Mouse (Mus musculus): ENCODE results near the gene Echs1. TPM values are rescaled to one million over a fixed set of nuclear protein-coding genes. Genes with fewer than 3 reads are reported as not detected.
"Not testable (repeated sequence)": the region's sequence is repeated elsewhere in the genome, so short reads cannot be mapped to it uniquely, and the experiment has no call there.

Gene Echs1
- 100 to 1,000 TPM; 240 to 272 TPM for total RNA-seq (2021)

DNA sequence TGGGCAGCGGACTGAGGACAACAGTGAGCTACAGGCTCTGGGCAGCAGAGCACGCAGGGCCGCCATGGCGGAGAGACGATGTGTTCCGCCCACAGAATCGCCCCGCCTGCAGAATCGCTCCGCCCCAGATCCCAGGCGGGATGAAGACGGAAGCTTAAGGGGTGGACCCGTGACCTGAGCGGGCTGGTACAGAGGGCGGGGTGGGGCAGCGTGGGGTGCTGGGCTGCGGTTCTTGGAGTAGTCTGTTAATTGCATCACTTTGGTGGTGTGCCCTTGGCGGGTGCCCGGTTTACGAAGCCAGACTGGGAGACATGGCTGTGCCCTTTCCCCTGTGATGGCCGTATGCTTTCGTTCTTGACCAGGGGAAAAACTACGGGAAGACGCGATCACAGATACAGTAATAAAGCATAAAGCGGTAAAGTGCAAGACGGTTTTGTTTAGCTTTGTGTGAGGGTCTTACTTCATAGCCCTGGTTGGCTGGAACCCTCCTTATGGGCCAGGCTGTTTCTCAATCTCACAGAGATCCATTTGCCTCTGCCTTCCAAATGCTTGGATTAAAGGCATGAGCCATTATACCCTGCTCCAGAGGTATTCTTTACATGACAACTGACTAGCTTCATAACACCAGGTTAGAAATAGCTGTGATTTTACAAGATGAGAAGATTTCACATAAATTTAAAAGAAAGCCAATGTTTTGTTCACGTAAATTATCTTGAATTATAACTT, at the start of gene Echs1:
Echs1 (minus strand) TSS at position 148 of the 726 bp plus-strand sequence.
- DNase-seq, result peak; percentile 93 to 94
- intact Hi-C loops (cut with DNase I), result no loop called here

DNA sequence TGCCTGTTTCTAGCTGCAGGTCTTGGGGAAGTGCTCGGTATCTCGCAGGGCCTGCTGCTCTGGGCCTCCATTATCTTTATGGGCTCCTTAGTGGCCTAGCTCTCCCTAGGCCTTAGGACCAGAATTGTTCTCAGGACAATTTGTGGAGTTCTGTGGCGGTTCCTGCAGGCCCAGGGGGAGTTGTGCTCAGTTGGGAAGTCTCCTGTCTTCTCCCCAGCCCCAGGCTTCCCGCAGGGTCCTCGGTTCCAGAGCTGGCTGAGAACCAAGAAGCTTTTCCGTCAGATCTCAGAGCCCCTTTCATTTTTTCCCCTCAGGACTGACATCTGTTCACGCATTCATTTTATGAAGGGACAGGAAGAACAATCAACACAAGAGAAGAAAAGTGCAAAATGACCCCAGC, 48.4 kb upstream of the Echs1 start, which contains the start of gene Olfr522:
Olfr522 (minus strand) TSS at position 101 of the 400 bp plus-strand sequence.
- intact Hi-C loops (cut with DNase I), result no loop called here
- no peak for DNase-seq

DNA sequence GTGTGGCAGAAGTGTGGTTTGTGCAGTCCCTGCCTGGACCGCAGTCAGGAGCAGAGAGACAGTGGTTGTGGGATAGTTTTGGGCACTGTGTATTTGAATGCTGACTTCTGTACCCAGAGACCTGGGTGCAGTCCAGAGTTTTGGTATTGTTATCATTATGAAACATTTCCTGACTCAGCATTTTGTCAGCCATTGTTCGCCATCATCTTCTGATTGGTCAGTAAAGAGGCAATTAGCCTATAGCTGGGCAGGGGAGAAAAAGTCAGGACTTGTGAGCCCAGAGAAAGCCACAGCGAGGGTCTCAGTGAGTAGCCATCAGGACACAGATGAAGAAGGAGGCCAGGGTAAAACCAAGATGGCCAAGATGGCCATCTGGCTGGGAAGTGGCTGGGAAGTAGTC, 44.1 kb upstream of the Echs1 start:
- intact Hi-C loops (cut with DNase I), result no loop called here
- no peak for DNase-seq

DNA sequence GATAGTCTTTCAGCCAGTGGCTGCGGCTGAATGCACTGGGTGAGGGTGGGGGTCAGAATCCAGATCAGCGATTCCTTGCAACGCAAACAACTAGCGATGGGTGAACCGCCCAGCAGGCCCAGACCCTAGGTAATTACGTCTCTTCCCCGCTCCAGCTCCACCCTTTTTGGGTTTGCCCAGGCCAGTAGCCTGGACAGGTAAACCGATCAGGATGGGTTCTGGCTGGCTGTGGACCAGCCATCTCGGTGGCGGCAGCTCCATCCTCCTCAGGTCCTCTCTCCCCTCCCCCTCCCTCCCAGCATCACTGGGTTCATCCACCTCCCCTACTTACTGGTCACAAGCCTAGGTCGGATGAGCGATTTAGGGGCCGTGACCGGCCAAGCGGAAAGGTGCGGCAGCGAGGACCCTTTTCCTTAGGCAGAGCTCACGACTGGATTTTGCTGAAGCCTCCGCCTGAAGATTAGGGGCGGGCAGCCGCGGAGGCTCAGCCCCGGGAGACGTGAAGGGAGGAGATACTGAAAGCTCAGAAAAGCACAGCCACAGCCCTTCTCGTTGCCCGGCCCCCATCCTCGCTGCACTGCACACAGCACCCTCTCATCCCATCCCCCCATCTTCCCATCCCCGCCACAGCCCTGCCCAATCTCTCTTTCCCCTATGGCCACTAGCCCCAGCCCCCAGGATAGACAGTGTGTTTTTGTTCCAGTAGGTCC, 38.1 kb upstream of the Echs1 start, which contains the start of gene Sprn:
Sprn (minus strand) TSS at position 660 of the 710 bp plus-strand sequence.
- intact Hi-C loops (cut with DNase I), result no loop called here
- DNase-seq, result no peak

DNA sequence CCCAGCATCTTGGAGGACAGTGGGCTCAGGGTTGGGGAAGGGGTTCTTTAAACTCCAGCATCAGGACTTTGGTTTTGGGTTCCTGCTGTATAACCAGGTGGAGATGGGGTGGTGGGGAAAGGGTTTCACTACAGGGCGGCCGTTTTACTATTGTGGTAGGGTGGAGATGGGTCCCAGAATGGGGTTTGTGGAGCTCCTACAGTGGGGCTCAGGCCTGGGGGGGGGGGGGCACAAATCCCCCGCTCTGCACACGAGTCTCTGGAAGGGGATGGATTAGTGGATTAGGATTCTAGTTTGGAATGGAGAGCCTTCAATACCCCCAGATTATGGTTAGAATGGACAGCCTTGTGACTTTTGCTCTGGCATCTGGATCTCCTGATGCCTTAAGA, 37.5 kb upstream of the Echs1 start:
- intact Hi-C loops (cut with DNase I), result no loop called here
- no peak for DNase-seq

DNA sequence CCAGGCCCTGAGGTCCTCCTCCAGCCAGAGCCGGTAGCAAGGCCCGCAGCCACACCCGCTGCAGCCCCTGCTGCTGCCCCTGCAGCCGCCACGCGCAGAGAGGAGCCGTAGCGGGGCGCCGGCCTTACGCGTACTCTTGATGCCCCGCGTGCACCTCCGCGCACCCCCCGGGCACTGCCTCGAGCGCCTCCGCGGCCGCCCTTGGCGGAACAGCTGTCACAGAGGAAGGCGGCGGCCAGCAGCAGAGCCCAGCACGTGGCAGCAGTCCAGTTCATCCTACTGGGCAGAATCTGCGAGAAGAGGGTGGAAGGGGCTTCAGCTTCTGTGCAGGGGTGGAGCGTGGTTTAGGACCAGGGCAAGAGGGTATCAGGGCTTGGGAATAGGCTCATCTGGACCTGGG, 37.1 kb upstream of the Echs1 start:
- intact Hi-C loops (cut with DNase I), result no loop called here

DNA sequence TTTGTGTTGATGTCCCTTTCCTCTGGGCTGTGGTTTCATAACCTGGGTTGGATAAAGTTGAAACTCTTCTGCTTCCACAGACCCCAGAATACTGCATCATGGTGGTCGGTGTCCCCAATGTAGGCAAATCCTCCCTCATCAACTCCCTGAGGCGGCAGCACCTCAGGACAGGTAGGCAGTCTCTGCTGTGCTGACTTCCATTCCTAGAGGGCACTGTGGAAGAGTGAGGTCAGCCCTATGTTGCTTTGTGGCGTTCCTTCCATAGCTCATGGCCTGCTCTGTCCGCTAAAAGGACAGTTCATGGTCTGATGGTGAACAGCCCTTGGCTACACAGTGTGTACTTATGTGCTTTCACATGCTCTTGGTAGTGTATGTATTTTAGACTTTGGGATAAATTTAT, 28.3 kb upstream of the Echs1 start:
- intact Hi-C loops (cut with DNase I), result loop anchor here (5.0 kb wide), 1 partner anchor 177 kb away; no protein-coding TSS in a partner anchor
- DNase-seq, result no peak

More for the DNA sequence above, 37.1 kb upstream of the Echs1 start:
- DNase-seq, result peak; percentile 21 to 33

DNA sequence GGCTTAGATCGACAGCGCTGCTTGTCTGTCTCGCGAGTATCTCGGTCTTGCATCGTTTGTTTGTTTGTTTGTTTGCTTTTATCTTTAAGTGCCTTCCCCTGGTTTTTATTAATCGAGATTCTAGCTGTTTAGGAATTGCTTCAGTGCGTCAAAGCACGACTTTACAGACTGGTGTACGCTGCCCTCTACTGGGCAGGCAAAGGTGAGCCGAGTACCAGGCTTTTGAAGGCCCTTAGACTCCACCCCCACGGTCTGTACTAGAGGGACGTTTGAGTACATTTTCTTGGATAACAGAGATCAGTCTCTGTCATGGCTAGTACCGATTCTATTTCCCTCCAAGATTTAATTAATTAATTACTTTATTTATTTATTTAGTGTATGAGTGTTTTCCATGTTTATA, 25.1 kb upstream of the Echs1 start:
- intact Hi-C loops (cut with DNase I), result loop anchor here (1.0 to 5.0 kb wide), 2 partner anchors 63 to 174 kb away; no protein-coding TSS in a partner anchor
- DNase-seq, result peak; percentile 77 to 82

DNA sequence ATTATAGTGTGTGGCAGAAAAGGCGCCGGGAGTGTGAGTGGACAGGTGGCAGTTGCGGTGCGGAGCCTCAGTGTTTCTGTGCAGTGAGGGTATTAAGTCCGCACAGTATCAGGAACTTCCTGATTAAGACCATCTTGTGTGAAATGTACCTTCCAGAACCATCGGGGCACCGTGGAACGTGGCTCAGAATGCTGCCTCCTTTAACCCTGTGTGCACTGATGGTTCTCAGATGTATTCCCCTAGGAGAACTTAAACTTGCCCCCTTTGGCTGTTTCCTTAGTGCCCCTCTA, 21.7 kb upstream of the Echs1 start:
- DNase-seq, result no peak
- intact Hi-C loops (cut with DNase I), result no loop called here

DNA sequence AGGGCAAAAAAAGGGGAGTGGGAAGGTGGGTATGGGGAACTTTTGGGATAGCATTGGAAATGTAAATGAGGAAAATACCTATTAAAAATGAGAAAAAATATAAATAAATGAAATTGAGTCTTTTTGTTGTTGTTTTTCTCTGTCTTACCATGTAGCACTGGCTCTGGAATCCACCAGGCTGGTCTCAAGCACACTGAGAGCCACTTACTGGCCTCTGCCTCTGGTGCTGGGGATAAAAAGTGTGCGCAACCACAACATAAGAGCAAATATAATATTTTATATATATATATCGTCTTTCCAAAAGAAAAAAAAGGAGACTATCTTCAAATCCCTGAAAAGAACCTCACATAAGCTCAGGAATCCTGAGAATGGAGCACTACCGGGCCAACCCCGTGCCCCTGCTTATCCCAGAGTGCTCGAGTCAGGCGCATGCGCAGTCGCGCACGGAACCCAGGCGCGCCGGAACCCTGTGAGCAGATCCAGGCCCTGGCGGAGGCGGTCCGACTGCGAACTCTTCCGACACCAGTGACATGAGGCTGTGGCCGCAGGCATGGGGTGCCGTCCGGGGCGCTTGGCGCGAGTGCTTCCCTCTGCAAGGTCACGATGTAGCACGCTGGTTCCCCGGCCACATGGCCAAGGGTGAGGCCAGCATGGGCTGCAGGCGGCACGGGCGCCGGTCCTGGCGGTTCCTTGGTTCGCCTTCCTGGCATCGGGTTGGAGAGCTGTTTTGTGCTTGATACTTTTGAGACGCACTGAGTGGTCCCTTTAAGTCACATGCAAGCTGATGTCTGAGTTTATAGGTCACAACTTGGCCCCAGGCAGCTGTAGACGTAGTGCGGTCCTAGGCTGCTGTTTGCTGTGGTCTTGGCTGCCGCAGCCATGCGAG, 21.1 kb upstream of the Echs1 start, which contains the start of gene Mtg1:
Mtg1 (plus strand) TSS at position 430 of the 886 bp plus-strand sequence.
- intact Hi-C loops (cut with DNase I), result no loop called here
- DNase-seq, result peak; percentile 97 to 98

DNA sequence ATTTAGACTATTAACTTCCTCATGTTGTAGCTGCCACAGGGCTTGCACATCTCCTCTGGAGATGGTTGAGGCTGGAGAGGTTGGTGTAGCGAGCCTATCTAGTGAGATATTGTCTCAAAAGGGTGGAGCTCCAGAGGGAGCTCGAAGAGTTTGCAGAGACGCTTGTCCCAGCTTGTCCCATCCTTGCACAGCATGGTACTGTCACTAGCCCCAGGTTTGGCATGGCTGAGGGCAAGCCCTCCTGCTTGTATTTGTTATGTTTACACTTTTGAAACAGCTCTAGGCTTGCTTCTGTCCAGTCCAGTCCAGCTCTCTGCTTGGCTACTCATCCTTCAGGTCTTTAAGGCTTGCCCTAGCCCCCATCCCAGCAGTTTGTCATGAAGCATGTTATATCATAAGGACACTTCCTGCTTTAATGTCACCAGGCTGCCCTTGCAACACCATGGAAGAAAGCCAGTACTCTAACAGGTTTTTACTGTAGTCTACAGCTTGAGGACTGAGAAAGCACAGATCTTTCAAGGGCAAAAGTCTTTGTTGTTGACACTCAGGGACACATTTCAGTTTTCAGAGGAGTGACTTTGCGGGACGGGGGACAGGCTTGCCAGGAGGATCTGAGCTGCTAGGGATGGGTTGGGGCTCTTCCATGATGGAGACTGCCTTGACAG, 19.0 kb upstream of the Echs1 start:
- DNase-seq, result no peak
- intact Hi-C loops (cut with DNase I), result no loop called here

DNA sequence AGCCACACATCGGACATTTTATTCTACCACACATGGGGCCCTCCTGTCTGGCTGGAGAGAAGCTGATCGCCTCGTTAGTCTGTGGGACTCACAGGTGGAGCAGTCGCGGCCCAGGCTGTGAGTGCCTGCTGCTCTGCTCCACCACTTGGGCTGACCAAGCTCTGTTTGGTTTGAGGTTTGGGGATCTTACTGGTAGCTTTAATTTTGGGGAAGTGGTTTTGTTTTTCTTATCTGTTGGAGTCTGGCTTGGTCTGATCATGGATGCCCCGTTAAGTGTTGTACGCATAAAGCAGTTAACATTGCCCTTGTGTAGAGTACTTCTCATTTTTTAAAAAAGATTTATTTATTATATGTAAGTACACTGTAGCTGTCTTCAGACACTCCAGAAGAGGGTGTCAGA, 17.8 kb upstream of the Echs1 start:
- intact Hi-C loops (cut with DNase I), result not testable (repeated sequence)

DNA sequence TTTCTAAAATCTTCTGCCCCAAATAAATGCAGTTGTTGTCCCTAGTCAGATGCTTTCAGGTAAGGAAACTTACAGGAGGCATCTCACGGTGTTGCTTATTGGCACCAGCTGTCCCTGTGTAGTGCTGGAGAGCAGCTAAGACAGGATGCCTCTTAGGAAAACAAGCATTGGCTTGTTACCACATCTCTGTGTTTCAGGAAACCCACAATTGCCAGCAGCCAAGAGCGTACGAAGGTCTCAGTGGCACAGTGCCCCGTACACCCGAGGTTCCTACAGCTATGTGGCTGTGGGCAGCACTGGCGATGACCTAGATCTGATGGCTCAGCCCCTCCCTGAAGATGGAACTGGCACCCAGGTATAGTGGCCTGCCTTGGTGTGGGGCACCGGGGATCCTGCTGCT, 15.9 kb upstream of the Echs1 start:
- intact Hi-C loops (cut with DNase I); DNase-seq: not testable (repeated sequence)

More for the DNA sequence above, 17.8 kb upstream of the Echs1 start:
- DNase-seq, result not testable (repeated sequence)

DNA sequence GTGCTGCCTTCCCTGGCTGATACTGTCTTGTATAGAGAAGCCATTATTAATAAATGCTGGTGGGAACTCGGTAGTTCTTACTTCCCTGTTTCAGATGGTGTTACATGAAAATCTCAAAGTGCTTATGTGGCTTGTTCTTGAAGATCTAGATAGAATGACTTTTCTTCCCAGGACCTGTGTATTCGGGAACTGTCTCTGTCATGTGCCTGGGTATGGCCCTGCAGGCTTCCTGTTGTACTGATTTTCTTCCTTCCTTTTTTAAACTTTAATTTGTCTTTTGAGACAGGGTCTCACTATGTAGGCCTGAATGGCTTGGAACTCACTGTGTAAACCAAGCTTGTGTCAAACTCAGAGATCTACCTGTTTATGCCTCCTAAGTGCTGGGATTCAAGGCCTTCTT, 11.6 kb upstream of the Echs1 start:
- DNase-seq, result no peak
- intact Hi-C loops (cut with DNase I), result no loop called here

DNA sequence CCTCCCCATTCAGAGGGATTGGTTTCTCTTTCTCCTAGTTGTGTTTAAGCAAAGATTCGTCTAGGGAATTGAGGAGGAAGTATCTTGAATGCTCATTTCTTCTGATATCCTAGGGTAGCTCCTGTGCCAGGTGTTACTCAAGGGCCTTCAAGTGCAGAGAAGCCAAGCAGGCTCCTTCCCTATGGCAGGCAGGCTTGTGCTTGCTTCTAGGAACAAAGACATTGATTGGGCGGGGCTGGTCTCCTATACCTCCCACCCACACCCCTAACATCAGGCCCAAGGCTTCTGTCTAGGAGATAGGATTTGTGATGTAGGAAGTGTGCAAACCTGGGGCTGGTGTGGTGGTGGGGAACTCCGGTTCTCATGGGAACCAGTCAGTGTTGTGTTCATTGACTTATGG, 10.7 kb upstream of the Echs1 start:
- no peak for DNase-seq
- intact Hi-C loops (cut with DNase I), result no loop called here

DNA sequence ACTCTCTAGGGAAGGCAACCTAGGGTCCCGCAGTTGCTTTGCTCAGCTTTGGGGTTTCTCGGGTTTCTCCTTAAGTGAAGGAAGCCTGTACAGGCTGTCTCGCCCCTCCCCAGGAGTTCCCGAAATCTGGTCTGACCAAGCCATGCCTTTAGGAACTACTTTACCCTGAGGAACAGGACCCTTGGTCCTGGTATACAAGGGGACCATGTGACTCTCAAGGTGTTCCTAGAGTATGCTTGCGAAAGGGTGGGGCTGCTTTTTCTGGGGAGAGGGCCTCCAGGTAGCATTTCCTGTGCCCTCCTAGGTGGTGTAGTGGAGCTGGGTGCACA, 9.7 kb upstream of the Echs1 start:
- no peak for DNase-seq
- intact Hi-C loops (cut with DNase I), result no loop called here

DNA sequence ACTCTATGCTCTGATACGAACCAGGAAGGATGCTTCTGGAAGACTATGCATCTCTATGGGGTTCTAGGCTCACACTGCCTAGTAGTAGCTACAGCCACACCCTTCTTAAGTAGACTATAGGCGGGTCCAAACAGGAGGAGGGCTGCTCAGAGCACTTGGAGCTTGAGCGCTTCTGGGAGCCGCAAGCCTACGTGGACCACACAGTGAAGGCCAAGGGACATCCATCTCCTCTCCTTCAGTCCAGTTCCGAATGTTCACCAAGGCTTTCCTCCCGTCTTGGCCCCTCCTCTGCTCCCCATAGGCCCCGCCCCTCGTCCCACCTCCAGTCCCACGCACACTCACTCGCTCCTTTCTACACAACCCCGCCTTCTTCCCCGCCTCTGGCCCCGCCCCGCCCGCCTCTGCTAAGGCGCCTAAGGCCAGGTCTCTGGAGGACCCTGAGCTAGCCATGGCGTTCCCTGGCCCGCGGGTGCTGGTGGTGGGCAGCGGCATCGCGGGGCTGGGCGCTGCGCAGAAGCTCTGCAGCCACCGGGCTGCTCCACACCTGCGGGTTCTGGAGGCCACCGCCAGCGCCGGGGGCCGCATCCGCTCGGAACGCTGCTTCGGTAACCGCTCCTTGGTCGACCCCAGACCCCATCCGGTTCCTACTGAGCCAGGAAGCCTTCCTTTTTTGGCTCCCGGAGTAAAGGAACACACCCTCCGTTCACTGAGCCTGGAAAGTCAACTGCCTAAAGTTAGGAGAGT, 9.2 kb upstream of the Echs1 start:
- intact Hi-C loops (cut with DNase I), result no loop called here
- peak; percentile 94 for DNase-seq

DNA sequence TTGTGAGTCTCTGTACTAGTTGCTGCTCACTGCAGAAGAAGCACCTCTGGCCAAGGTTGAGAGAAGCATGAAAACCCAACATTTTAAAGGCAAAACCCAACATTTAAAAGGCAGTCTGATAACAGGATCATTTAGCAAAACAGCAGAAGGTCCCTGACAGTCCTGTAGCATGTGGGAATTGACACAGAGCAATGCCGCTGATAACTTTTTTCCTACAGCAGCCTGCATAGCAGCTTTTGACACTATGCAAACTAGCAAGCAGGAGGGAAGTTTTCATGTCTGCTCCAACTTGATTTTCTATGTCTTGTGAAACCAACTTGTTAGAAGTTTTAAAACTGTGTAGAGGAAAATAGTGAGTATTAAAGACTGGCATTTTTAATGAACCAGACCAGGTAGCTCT, 8.1 kb upstream of the Echs1 start:
- intact Hi-C loops (cut with DNase I), result no loop called here
- DNase-seq, result no peak

DNA sequence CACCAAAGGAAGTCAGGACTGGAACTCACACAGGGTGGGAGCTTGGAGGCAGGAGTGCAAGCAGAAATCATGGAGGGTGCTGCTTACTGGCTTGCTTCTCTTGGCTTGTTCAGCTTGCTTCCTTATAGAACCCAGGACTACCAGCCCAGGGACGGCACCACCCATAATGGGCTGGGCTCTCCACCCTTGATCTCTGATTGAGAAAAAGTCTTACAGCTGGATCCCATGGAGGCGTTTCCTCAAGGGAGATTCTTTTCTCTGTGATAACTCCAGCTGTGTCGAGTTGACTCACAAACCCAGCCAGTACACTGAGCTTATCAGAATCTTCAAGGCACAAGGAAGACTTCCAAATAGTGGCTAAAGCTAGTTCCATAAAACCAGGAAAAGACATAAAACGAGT, 6.5 kb upstream of the Echs1 start:
- intact Hi-C loops (cut with DNase I), result no loop called here
- no peak for DNase-seq

DNA sequence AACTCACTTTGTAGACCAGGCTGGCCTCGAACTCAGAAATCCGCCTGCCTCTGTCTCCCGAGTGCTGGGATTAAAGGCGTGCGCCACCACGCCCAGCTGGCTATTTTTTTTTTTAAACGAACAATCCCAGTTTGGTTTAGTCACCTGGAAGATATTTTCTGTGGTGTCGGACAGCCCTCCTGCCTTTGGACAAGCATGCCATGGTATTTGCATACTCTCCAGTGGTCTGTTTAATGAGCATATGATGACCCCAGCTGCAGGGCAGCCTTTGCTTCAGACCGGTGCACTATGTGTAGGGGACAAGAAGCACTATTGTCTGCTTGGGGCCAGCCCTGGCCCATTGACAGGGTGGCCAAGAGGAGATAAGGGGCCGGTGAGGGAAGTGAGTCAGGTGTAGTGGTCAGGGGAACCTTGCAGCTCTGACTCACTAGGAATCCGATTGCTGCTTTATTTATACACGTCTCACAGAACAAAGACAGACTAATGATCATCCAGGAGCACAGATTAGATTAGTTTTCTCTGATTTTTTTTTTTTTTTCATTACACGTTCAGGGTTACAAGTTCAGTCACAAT, 5.1 kb upstream of the Echs1 start:
- intact Hi-C loops (cut with DNase I), result no loop called here
- DNase-seq, result no peak

Data from heart, postnatal 10 days (tissue).